Mouse (Mus musculus) right cerebral cortex, postnatal 36 days (tissue): Measurements from ENCODE around the gene Olfr1385.
A peak's percentile ranks its signal among the peaks of the same experiment; 100 is the strongest.
"Not testable (repeated sequence)": the region's sequence is repeated elsewhere in the genome, so short reads cannot be mapped to it uniquely, and the experiment has no call there.

Source experiments
- DNase-seq, 2 experiments: peaks; one replicate each; pipeline ENCODE4 v3.0.0; 2022; ENCODE audit warnings: low spot score in 2 of 2, mixed read lengths in 1 of 2

Gene Olfr1385

DNA sequence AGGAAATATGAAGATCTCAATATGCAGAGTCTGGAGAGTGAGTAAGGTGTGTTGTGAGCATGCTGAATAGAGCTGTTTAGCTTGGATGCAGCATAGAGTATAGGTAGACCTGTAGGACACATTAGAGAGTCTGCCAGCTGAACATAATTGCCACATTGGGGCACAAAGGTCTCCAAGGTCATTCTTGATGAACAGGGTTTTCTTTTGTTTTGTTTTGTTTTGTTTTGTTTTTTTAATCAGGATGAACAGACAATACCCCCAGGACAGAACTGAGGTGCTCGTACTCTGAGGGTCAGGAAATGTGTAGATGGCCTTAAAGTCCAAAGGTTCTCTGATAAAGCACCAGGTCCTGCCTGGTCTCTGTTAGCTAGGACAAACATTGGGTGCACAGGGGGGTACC lies at the start of gene Olfr1385:
Gene Olfr1385 (plus strand): TSS at position 301 of the 400 bp plus-strand sequence.
- DNase-seq: not testable (repeated sequence)

DNA sequence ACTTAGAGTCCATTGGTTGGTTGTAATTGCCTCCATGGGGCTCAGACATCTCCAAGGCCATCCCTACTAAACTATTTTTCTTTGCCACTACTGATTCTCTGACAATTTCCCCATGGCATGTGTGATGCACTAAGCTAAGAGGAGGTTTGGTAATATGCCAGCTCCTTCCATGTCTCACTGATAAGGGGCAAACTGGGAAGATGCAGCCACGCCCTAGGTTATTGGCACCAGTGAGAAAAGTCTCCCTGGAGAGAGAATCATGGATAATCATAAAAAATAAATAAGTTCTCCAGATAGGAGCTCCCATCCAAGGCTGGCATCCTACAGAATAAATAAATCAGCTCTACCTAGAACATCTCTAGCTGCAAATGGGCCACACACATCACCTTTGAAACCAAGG lies 33.8 kb upstream of the Olfr1385 start, which contains the start of gene Olfr1387:
Gene Olfr1387 (plus strand): TSS at position 301 of the 400 bp plus-strand sequence.
- DNase-seq: no peak

DNA sequence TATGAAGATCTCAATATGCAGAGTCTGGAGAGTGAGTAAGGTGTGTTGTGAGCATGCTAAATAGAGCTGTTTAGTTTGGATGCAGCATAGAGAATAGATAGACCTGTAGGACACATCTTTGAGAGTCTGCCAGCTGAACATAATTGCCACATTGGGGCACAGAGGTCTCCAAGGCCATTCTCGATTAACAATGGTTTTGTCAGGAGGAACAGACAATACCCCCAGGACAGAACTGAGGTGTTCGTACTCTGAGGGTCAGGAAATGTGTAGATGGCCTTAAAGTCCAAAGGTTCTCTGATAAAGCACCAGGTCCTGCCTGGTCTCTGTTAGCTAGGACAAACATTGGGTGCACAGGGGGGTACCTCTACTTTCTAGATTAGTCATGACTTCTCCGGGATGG lies 24.1 kb upstream of the Olfr1385 start, which contains the start of gene Olfr1386:
Gene Olfr1386 (plus strand): TSS at position 301 of the 400 bp plus-strand sequence.
- not testable (repeated sequence) for DNase-seq

DNA sequence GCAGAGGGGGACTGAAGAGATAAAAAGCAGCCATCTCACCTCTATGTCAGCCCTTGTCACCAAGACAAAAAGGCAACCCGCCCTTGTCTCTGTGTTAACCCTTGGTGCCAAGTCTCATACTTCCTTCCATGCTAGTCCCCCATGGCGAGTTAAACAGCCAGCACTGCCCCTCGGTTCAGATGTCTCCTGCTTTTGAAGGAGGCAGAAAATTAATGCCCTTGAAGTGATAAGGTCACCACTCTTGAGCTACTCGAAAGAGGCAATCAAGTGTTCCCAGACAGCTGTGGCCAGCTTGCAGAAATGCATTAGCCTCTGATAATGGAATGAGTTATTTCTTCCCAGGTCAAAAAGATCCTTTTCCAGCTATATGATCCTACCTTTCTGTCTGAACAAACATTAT lies 2.9 kb upstream of the Olfr1385 start:
- DNase-seq: no peak

DNA sequence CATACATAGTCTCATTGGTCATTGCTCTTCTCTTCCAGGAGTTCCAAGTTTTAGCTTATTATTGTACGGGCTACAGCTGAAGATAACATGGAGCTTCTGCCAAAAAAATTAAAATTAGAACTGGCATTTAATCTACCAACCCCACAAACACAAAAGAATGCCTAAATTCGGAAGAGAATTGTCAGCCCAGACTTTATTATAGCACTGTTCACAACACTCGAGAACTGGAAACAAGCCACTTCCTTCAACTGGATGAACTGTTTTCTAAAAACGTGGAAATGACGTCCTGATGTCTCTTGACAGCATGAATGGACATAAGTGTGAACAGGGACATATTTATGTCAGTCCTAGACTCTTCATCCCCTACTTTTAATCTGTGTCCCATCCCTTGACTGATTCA lies 29.2 kb downstream of the Olfr1385 start:
- peak in 1 of 2 experiments; percentile 9 for DNase-seq

DNA sequence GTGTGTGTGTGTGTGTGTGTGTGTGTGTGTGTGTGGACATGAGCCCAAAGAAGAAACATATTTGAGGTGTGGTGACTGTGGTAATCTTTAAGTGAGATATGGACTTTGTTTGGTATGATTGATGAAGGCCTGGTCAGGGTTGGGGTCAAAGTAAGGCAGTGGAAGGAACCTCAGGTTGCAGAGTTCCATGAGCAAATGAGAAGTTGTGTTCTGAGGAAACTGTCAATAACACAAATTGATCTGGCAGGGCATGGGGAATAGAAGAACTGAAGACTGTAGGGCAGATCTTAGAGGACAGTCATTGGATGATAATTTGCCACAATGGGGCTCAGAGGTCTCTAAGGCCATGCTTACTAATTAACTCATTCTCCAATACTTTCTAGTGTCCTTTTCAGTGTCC lies 30.5 kb downstream of the Olfr1385 start, which contains the start of gene Olfr1383:
Gene Olfr1383 (plus strand): TSS at position 301 of the 400 bp plus-strand sequence.
- no peak for DNase-seq

DNA sequence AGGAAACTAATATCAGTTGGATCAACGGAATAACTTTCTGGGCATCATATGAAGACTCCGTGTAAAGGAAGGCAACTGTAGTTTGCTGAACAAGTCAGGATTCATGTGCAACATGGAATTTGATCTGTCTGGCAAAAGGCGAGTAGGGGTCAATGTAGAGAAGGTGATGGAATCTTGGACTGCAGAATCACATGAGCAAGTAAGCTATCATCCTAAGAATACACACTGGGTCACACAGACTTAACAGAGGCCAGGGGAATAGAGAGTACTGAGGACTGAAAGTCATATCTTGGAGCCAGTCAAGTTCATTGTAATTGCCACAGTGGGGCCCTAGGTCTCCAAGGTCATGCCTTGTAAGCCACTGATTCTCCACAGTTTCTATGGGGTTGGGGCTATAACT lies 39.1 kb downstream of the Olfr1385 start, which contains the start of gene Olfr1382:
Gene Olfr1382 (plus strand): TSS at position 301 of the 400 bp plus-strand sequence.
- DNase-seq: no peak

DNA sequence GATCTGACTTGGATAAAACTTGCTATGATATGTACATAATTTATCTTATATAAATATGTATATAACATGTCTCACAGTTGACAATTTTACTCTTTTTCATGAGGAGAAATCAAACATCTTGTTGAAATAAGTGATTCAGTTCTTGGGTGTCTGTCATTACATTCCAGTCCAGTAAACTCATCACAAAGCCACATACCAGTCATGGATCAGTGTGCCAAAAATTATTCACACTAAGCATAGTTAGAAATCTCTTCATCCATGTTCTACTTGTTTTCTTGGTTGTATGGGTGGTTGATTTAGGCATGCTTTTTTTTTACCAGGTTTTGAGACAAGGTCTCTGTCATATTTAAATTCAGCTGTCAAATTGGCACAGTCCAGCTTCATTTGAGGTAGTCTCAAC lies 43.9 kb downstream of the Olfr1385 start:
- no peak for DNase-seq

DNA sequence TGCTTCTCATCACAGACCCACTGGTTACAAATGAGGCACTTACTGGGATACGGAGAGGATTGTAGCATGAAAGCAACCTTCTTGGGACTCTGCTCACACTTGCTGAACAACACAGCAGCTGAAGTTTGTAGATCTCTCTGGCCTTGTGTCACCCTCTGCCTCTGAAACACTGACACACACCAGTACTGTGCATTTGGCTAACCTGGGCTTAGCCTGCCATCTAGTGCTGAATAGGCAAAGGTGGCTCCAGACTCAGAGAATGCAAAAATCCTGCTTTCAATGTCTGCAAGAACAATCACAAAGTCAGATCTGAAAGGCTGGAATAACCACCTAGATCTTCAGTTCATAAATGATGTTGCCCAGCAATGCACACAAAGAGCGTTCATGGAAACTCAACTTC lies 47.8 kb downstream of the Olfr1385 start:
- peak in 1 of 2 experiments; percentile 31 for DNase-seq

DNA sequence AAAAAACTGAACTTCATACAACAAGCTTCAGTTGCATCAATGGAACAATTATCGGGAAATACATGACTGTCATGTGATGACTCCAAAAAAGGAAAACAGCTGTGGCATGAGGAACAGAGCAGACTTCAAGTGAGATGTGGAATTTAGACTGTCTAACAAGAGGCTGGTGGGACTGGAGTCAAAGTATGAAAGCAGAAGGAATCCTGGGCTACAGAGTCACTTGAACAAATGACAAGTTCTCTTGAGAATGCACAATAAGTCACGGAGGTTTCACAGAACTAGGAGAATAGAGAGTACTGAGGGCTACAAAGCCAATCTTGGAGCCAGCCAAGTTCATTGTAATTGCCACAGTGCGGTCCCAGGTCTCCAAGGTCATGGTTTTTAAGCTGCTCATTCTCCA lies 54.3 kb downstream of the Olfr1385 start, which contains the start of gene Olfr1381:
Gene Olfr1381 (plus strand): TSS at position 301 of the 400 bp plus-strand sequence.
- DNase-seq: not testable (repeated sequence)
